Mouse (Mus musculus) lung, postnatal 0 days (tissue): ENCODE data around the gene Bcl2l10.

Source experiments
- CTCF ChIP-seq: IDR thresholded peaks from 2 replicates; pipeline ENCODE4 v1.5.1; 2016; ENCODE audit warnings: antibody characterized with exemption, mild to moderate bottlenecking
- EP300 ChIP-seq: IDR thresholded peaks from 2 replicates; pipeline ENCODE4 v1.6.1; 2016; ENCODE audit warnings: antibody characterized with exemption, mild to moderate bottlenecking, control low read depth

DNA sequence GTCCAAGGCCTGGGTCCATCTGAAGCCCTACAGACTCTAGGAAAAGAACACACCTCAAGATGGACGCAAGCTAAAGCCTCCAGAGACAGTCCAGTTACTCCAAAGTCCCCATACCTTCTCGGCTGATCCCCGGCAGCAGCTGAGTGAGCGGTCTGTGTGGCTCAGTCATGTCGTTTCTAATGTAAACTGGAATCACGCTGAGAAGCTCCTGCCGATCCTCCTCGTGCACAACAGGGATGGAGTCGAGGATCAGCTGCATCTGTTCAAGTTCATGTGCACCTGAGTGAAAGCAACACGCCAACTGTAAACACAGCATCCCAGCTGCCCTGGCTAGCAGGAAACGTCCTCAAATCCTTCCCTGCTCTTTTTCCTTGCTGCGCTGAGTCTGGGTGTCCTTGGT lies 45.7 kb downstream of the Bcl2l10 start:
- TF ChIP-seq CTCF (no peak), EP300 (no peak)
